Mouse (Mus musculus): ENCODE data around the gene Kcne2.

DNA sequence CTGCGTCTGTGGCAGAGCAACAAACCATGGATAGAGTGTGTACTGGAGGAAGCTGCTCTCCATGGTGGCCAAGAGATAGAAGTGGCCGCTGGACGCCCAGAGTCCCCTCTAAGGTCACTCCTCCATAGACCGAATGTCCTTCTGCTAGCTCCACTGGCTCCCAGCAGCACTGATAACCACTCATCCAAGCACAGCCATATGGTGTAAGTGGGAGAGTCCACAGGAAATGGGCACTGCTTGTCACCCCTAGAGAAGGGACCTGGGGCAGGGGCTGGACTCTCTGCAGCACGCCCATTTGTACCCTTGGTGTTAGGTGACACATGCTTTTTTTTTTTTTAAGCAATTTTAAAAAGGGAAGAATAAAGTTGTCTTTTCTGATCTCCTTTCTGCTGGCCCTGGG is 38.8 kb downstream of the Kcne2 start:
- no peak for TF ChIP-seq CTCF (IDR thresholded peaks at IDR 0.05; ENCODE audit: control insufficient read depth, insufficient read depth, low read length)
- no peak for TF ChIP-seq POLR2A (IDR thresholded peaks at IDR 0.05; ENCODE audit: borderline replicate concordance, control insufficient read depth, low read depth, low read length)
